Mouse (Mus musculus) limb, embryonic 10.5 days (tissue): ENCODE data around the gene Mrgprb2. TPM values are rescaled to one million over a fixed set of nuclear protein-coding genes. Genes with fewer than 3 reads are reported as not detected.

Source experiments
- DNase-seq: peaks from one replicate; pipeline ENCODE4 v3.0.0-alpha.2; 2017; ENCODE audit warnings: low spot score
- H3K27ac ChIP-seq: fragments of 300-500 bp; sonication (generic); 2 replicates; pipeline ENCODE4 v1.5.1; 2016; ENCODE audit warnings: mild to moderate bottlenecking
- H3K27me3 ChIP-seq: fragments of 300-500 bp; sonication (generic); 2 replicates; pipeline ENCODE4 v1.6.1; 2016; ENCODE audit warnings: low read depth, mild to moderate bottlenecking; ENCODE audit not compliant: poor library complexity, severe bottlenecking
- H3K36me3 ChIP-seq: fragments of 300-500 bp; sonication (generic); 2 replicates; pipeline ENCODE4 v1.6.1; 2016; ENCODE audit warnings: mild to moderate bottlenecking, moderate library complexity
- H3K4me1 ChIP-seq: fragments of 300-500 bp; sonication (generic); 2 replicates; pipeline ENCODE4 v1.6.1; 2016
- H3K4me3 ChIP-seq: fragments of 300-500 bp; sonication (generic); 2 replicates; pipeline ENCODE4 v1.5.1; 2016; ENCODE audit warnings: mild to moderate bottlenecking, moderate library complexity
- H3K9me3 ChIP-seq: fragments of 300-500 bp; sonication (generic); replicated peaks from 2 replicates; pipeline ENCODE4 v1.6.1; 2016; ENCODE audit warnings: mild to moderate bottlenecking
- polyA plus RNA-seq: library from polyadenylated mRNA; unstranded; fragments of >200 nt; fragmentation: Nextera tagmentation; extraction: Ambion mirVana; gene quantifications from 2 replicates; pipeline ENCODE4 v1.2.1, GENCODE M21; 2016

Gene Mrgprb2
- polyA plus RNA-seq: not detected in 2 replicates

GRCm38 (mm10) chr7:48557986-48558385 is at the start of gene Mrgprb2:
Gene Mrgprb2, minus strand, starts transcription at chr7:48558086.
- H3K27ac ChIP-seq: no peak within 1 kb of the TSS
- no peak for DNase-seq

More at GRCm38 (mm10) chr7:48557986-48558385, at the start of gene Mrgprb2:
- H3K27me3 ChIP-seq: no peaks in the 10 kb centered on the region
- H3K4me3 ChIP-seq: no peak within 1 kb of the TSS
- H3K9me3 ChIP-seq: no peaks in the 10 kb centered on the region
- H3K36me3 ChIP-seq: no peaks in the 10 kb centered on the region
- H3K4me1 ChIP-seq: no peaks in the 10 kb centered on the region

Other genes with a start within 250 kb of the Mrgprb2 start
- gene Mrgprb8, start 169.6 kb downstream of the Mrgprb2 start, polyA plus RNA-seq: not detected in 2 replicates
- not detected in 2 replicates for gene Mrgprb1, start 101.7 kb downstream of the Mrgprb2 start, polyA plus RNA-seq
- not detected in 2 replicates for gene Mrgprx2, start 58.8 kb downstream of the Mrgprb2 start, polyA plus RNA-seq
- gene Mrgprb3, start 85.7 kb upstream of the Mrgprb2 start, polyA plus RNA-seq: not detected in 2 replicates
- 27.0 and 31.1 TPM in 2 replicates for gene Zdhhc13, start 230.9 kb upstream of the Mrgprb2 start, polyA plus RNA-seq